Mouse (Mus musculus) c-Kit-positive CD71-negative TER-119-negative erythroid progenitor cells, embryonic 14.5 days (primary cell): Measurements from ENCODE around the gene Pitx3.
"Not testable (repeated sequence)": the region's sequence is repeated elsewhere in the genome, so short reads cannot be mapped to it uniquely, and the experiment has no call there.

ENCODE experiments used
- DNase-seq: peaks from one replicate; pipeline ENCODE4 v3.0.0-alpha.2; 2013; ENCODE audit warnings: low read depth

Pitx3 gene

DNA sequence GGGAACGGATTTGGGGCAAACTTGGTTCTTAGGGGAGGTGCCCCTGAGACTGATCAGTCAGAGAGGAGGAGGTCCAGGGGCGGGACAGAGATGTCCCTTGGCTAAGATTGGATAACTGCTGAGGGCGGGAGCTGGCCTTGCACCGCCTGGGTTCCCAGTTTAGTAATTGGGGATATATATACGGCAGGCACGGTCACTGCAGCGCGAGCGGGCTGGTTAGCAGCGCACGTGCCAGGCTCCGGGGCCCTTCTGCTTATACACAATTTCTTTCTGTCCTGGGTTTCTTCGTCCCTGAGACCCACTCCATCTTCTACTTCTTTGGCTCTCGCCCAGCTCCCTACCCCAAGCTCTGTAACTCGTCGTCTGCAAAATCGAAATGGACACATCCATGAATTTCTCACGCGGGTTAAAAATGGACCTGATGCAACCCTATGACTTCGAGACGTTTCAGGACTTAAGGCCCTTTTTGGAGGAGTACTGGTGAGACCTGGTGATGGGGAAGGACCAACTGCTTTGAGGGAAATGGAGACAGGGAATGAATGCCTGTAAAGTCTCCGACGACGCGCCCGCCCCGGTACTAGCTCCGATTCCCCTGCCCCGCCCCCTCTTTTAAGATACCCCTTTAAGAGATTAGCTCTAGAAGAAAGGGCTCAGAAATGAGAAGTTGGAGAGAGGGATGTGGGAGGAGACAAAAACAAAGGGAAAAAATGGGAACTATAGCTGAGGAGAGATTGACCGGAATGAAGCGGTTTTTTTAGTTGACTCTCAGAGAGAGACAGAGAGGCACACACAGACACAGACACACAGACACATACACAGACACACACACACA, 16.2 kb downstream of the Pitx3 start, which contains the start of gene Elovl3:
TSS of gene Elovl3 (plus strand) at position 204 of the 832 bp plus-strand sequence.
- no peak for DNase-seq

DNA sequence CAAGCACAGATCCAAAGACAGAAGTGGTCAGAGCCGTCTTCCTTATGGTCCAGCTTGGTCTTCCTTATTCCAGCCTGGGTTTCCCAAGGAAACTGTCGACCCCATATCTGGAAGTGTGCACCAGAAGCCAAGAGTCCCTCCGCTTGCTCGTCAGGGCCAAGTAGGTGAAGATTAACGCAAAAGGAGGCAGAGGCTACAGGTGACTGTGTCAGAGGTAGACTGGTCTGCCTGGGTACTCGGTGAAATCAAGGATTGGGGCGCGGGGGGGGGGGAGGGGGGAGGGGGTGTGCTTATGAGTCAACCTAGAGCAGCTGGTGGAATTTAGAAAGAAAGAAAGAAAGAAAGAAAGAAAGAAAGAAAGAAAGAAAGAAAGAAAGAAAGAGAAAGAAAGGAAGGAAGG, 16.8 kb downstream of the Pitx3 start:
- no peak for DNase-seq

GRCm38 (mm10) chr19:46129737-46130136, 18.4 kb downstream of the Pitx3 start:
- not testable (repeated sequence) for DNase-seq

GRCm38 (mm10) chr19:46126301-46126700, 21.8 kb downstream of the Pitx3 start:
- no peak for DNase-seq

GRCm38 (mm10) chr19:46124651-46125050, 23.5 kb downstream of the Pitx3 start:
- no peak for DNase-seq

DNA sequence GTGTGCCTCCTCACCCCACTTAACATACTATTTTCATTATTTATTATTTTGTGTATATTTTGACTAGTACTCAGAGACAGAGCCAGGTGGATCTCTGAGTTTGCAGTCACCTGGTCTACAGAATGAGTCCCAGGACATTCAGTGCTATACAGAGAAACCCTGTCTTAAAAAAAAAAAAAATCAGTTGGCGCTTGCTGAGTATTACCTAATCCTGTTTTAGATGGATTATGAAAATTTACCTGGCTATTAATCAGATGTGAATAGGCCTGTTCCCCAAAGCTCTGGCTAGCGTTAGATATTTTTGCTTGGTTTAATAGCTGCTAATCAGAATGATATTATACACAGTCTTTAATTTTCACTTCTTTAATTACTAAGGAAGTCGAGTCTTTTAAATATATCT, 24.2 kb downstream of the Pitx3 start:
- DNase-seq, result no peak

DNA sequence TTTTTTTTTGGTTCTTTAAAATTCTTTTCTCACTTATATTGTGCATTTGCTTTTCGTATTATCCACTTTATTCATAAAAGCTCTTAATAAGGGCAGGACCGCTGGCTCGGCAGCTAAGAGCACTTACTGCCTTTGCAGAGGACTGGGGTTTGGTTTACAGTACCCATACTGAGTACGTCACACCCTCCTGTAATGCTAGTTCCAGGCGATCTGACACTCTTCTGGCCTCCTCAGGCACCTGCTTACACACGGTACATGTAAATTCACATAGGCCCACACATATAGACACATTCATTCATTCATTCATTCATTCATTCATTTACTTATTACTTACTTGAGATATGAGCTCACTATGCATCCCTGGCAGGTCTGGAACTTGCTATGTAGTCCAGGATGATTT, 27.3 kb downstream of the Pitx3 start:
- DNase-seq, result no peak

DNA sequence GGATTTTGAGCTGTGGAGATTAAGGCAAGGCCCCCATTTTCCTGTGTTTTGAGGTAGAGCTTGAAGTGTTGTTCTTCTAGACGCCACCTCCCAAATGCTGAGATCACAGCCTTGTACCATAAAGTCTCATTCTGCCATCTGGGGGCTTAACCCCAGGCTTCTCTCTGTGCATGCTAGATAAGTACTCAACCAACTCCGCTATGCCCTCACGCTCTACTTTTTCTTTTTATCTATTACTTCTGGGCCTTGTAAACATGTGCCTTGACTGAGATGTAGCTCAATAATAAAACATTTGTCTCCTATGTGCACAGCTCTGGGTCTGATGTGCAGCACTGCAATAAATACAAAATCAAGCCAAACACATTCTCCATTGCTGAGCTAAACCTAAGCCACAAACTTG, 28.7 kb downstream of the Pitx3 start:
- DNase-seq, result no peak

GRCm38 (mm10) chr19:46114617-46115016, 33.5 kb downstream of the Pitx3 start:
- no peak for DNase-seq

- no peak for DNase-seq
Measured at GRCm38 (mm10) chr19:46110781-46111180, 37.3 kb downstream of the Pitx3 start.

- no peak for DNase-seq
Measured at GRCm38 (mm10) chr19:46110214-46110613, 37.9 kb downstream of the Pitx3 start.

- DNase-seq, result no peak
Measured at GRCm38 (mm10) chr19:46104187-46104557, 44.0 kb downstream of the Pitx3 start.

GRCm38 (mm10) chr19:46103437-46104186, 44.5 kb downstream of the Pitx3 start:
- no peak for DNase-seq

- DNase-seq, result no peak
Measured at GRCm38 (mm10) chr19:46099561-46099960, 48.6 kb downstream of the Pitx3 start.

GRCm38 (mm10) chr19:46096396-46096795, 51.7 kb downstream of the Pitx3 start:
- DNase-seq, result no peak

GRCm38 (mm10) chr19:46095291-46095690, 52.8 kb downstream of the Pitx3 start:
- DNase-seq, result no peak

DNA sequence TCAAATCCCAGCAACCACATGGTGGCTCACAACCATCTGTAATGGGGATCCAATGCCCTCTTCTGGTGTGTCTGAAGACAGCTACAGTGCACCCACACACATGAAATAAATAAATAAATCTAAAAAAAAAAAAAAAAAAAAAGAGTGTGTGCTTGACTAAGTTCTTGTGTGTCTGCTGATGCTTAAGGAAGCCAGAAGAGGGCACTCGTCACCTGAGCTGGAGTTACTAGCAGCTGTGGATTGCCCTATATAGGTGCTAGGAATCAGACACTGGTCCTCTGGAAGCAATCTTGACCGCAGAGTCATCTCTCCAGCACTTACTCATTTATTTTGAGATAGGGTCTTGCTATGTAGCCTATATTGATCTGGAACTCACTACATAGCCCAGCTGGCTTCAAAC, 54.0 kb downstream of the Pitx3 start:
- no peak for DNase-seq

- DNase-seq, result no peak
Measured at GRCm38 (mm10) chr19:46091641-46092040, 56.5 kb downstream of the Pitx3 start.

DNA sequence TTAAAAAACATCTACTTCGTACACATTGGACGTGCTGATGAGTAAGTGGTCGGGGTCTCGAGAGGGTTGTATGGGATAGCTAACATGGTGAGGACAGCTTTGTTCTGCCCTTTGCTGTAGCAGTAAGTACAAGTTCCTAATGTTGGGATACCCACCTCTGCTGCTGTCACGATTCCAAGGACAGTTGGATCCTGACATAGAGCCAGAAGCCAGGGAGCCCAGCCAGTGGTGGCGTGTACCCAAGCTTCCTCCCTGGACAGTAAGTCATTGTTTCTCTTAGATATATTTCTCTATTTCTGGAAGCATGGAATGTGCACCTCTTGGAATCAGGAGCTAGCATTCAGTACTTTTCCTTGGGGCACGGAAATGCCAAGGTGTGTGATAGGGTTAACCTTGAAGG, 60.3 kb downstream of the Pitx3 start:
- no peak for DNase-seq

DNA sequence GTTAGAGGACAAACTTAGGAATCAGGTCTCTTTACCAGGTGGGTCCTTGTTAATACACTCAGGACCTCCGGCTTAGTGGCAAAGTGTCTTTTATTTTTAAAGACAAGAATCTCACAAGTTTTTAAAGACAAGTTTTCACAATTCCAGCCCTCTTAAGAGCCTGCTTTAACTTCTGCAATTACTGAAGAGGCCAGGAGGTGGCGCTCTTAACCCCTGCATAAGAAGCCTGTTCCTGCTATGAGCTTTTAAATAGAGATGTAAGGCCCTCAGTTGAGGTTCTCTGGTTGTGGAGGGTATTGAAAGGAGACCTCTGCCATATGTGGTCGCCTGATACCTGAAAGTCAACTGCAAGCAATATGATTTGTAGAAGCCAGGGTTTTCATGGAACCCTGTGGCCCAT, 61.8 kb downstream of the Pitx3 start:
- peak; percentile 73 for DNase-seq
